Mouse (Mus musculus) megakaryocyte, embryonic 14.5 days (primary cell): ENCODE measurements at regions not wholly inside any gene's neighbourhood (a gene's known extent, or its start where the extent isn't known, plus 50 kb on each side); places are given as distances from the start of the nearest gene placed in this dataset.

Experiments
- FLI1 ChIP-seq: IDR thresholded peaks from 2 replicates; pipeline ENCODE4 v1.6.1; 2012; ENCODE audit warnings: low read length, inconsistent platforms, mixed read lengths
- GATA1 ChIP-seq: IDR thresholded peaks from 3 replicates; pipeline ENCODE4 v1.6.1; 2012; ENCODE audit warnings: mixed read lengths, low read length, inconsistent platforms, borderline replicate concordance

DNA sequence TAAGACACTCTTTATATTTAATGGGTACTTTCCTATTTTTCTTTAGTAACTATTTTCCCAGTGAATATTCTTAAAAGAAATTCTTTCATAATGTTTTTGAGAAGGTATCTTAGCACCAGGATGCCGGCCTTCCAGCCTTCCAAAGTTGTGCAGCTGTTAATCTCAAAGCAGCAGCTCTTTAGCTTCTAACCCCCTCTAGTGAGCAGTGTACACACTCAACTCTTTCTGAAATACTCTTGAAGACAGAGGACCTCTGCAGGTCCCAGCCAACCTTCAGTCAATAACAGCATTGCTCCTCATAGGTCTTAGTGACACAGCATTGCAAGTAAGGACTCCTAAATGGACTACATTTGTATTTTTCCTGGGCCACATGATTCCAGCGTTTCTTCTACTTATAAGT is 55.2 kb upstream of the Gm34302 start:
- no peak for TF ChIP-seq GATA1
- TF ChIP-seq FLI1, result no peak
